Mouse (Mus musculus): ENCODE data around the gene Spr.
"Not testable (repeated sequence)": the region's sequence is repeated elsewhere in the genome, so short reads cannot be mapped to it uniquely, and the experiment has no call there.

Spr gene

GRCm38 (mm10) chr6:85132794-85133193 is 4.8 kb downstream of the Spr start:
- intact Hi-C loops (cut with DNase I) = not testable (repeated sequence)

GRCm38 (mm10) chr6:85132237-85132636 is 5.3 kb downstream of the Spr start:
- intact Hi-C loops (cut with DNase I) = not testable (repeated sequence)

- intact Hi-C loops (cut with DNase I) = no loop called here
Measured at GRCm38 (mm10) chr6:85131673-85132072, 5.9 kb downstream of the Spr start.

- intact Hi-C loops (cut with DNase I) = not testable (repeated sequence)
Measured at GRCm38 (mm10) chr6:85117545-85118511, 19.7 kb downstream of the Spr start.

GRCm38 (mm10) chr6:85105033-85105615 is 32.4 kb downstream of the Spr start:
- intact Hi-C loops (cut with DNase I) = no loop called here

GRCm38 (mm10) chr6:85103321-85103720 is 34.2 kb downstream of the Spr start:
- intact Hi-C loops (cut with DNase I) = no loop called here

GRCm38 (mm10) chr6:85096441-85096840 is 41.1 kb downstream of the Spr start:
- intact Hi-C loops (cut with DNase I) = no loop called here

- intact Hi-C loops (cut with DNase I) = no loop called here
Measured at GRCm38 (mm10) chr6:85087425-85087824, 50.1 kb downstream of the Spr start.

- intact Hi-C loops (cut with DNase I) = no loop called here
Measured at GRCm38 (mm10) chr6:85086645-85087044, 50.9 kb downstream of the Spr start.

Data from adrenal gland (tissue).